Mouse (Mus musculus) liver, embryonic 14.5 days (tissue): ENCODE results near the gene Abcd4.

ENCODE experiments used
- CTCF ChIP-seq: IDR thresholded peaks from 2 replicates; pipeline ENCODE4 v1.5.1; 2016; ENCODE audit warnings: antibody characterized with exemption, low read depth, control low read depth
- EP300 ChIP-seq: IDR thresholded peaks from 2 replicates; pipeline ENCODE4 v1.6.1; 2016; ENCODE audit warnings: antibody characterized with exemption, low read depth

- TF ChIP-seq EP300: no peak
- no peak for TF ChIP-seq CTCF
Observed at GRCm38 (mm10) chr12:84570694-84571415, 46.4 kb downstream of the Abcd4 start.
